ENCODE assay signal across 7 mouse cellular contexts in genomic region chr4:3230908-3231684, GRCm38 (mm10). TPM values are rescaled to one million over a fixed set of nuclear protein-coding genes. Genes with fewer than 3 reads are reported as not detected.
DNase-seq lines count a peak whose midpoint lies in the region.

No protein-coding gene starts in this region.

- peaks cover 6% of the 10 kb centered on the region for H3K4me1 ChIP-seq in forebrain, embryonic 10.5 days
- peaks cover 6% of the 10 kb centered on the region for H3K4me1 ChIP-seq in megakaryocyte, embryonic 14.5 days

- H3K27ac ChIP-seq in forebrain, embryonic 10.5 days, result no peak overlapping the region

- peak overlapping the region; percentile 52 for H3K4me3 ChIP-seq in forebrain, embryonic 10.5 days
- H3K4me3 ChIP-seq in megakaryocyte, embryonic 14.5 days (replicated peaks), result peak overlapping the region; percentile 89

- DNase-seq in adrenal gland, postnatal 10 days, result peak; percentile 84
- no peak for DNase-seq in forebrain, embryonic 10.5 days (ENCODE audit: extremely low spot score, low spot score)
- peak; percentile 51 for DNase-seq in heart, postnatal 25 days (ENCODE audit: low spot score)
- DNase-seq in kidney, postnatal 36 days, result peak; percentile 64 to 81
- peak; percentile 59 for DNase-seq in urinary bladder, postnatal 14 days (ENCODE audit: low spot score)
- DNase-seq in layer of hippocampus, adult 9-11 months, result no peak

- peaks cover 63% of the 10 kb centered on the region for H3K9me3 ChIP-seq in forebrain, embryonic 10.5 days
- peaks cover 25% of the 10 kb centered on the region for H3K9me3 ChIP-seq in megakaryocyte, embryonic 14.5 days

- H3K36me3 ChIP-seq in forebrain, embryonic 10.5 days (replicated peaks), result no peaks in the 10 kb centered on the region
- H3K36me3 ChIP-seq in megakaryocyte, embryonic 14.5 days (replicated peaks; ENCODE audit: low read length), result no peaks in the 10 kb centered on the region

- WGBS in forebrain, embryonic 10.5 days, result 8% methylated on average over 21 of the region's 48 CpGs

- intact Hi-C loops in heart, postnatal 25 days (cut with DNase I), result no loop called here

- H3K27me3 ChIP-seq in forebrain, embryonic 10.5 days (ENCODE audit: poor library complexity, severe bottlenecking), result peaks cover 8% of the 10 kb centered on the region
- H3K27me3 ChIP-seq in megakaryocyte, embryonic 14.5 days (replicated peaks), result peaks cover 2% of the 10 kb centered on the region

RNA-seq across cellular contexts. Expression of gene Vmn1r3, which starts 45.9 kb away (rescaled TPM):
- total RNA-seq in adrenal gland, postnatal 10 days (2021), result under 1 TPM in 1 of 2 experiments, not detected in 1; 0.70 TPM
- polyA plus RNA-seq in forebrain, embryonic 10.5 days (2016; fragmentation: Nextera tagmentation; extraction: Ambion mirVana), result not detected in 2 replicates
- not detected for total RNA-seq in heart, postnatal 25 days (2021)
- polyA plus RNA-seq in megakaryocyte, embryonic 14.5 days (2012; ENCODE audit: insufficient read depth, low replicate concordance), result not detected in 2 replicates

Comparison
In these comparisons a context has a peak if more than half of its experiments do, and no peak if none do; other contexts are left out.
1. DNase-seq: peak in adrenal gland, postnatal 10 days (single experiment), heart, postnatal 25 days (single experiment), kidney, postnatal 36 days (2 of 2) and urinary bladder, postnatal 14 days (single experiment); none in forebrain, embryonic 10.5 days (single experiment) and layer of hippocampus, adult 9-11 months (single experiment).